Mouse (Mus musculus) mesoderm, embryonic 11.5 days (tissue): ENCODE measurements at regions not wholly inside any gene's neighbourhood (a gene's known extent, or its start where the extent isn't known, plus 50 kb on each side); places are given as distances from the start of the nearest gene placed in this dataset.

Experiments used
- DNase-seq: peaks from one replicate; pipeline ENCODE4 v3.0.0-alpha.2; 2012; ENCODE audit warnings: low read depth, low spot score

- no peak for DNase-seq
Measured at GRCm38 (mm10) chr13:38753722-38754121, 94.9 kb upstream of the Eef1e1 start.

DNA sequence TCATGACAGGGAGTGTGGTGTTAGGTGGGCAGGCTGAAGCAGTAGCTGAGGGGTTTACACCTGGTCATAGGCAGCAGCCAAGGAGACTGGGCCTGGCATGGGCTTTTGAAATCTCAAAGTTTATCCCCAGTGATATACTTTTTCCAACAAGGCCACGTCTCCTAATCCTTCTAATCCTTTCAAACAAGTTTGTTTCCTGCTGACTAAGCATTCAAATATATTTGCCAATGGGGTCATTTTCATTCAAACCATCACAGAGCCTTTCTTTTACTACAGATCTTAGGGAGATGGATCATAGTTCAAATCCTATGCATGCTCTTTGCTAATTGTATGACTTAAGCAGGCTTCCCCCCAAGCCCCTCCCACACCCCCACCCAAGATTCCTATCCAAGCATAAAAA lies 93.0 kb upstream of the Eef1e1 start:
- no peak for DNase-seq

DNA sequence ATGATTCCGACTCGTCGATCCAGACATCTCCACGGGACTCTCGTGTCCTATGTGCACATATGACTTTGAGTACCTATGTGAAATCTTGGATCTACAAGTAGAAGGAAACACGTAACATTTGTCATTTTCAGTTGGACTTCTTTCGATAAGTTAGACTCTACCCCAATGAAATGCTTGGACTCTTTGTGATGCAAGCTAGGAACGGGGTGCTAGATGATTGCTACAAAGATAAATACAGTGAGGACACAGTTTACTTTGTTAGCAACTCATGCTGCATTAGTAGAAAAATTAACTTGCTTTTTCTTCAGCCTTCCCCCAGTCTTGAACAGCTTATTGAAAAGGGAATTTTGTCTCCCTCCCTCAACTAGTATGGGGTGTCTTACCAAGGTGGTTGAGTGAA lies 81.2 kb upstream of the Eef1e1 start:
- DNase-seq: no peak

- no peak for DNase-seq
Measured at GRCm38 (mm10) chr13:38736361-38737035, 77.6 kb upstream of the Eef1e1 start.

DNA sequence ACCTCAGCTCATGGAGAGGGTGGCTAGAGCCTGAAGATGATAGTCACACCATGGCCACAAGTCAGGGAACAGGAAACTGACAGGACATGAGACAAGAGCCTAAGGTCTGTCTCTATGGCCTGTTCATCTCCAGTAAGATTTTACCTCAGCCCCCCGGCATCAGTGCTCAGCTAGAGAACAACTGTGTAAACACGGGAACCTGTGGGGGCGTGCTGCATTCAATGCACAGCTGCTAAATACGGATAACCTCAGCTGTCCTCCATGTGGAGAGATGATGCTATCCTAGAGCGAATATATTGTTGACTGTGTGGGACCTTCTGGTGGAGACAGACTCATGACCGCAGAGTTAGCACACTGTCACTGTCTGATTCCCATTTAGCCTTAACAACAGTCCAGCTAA lies 76.4 kb upstream of the Eef1e1 start:
- DNase-seq: no peak

DNA sequence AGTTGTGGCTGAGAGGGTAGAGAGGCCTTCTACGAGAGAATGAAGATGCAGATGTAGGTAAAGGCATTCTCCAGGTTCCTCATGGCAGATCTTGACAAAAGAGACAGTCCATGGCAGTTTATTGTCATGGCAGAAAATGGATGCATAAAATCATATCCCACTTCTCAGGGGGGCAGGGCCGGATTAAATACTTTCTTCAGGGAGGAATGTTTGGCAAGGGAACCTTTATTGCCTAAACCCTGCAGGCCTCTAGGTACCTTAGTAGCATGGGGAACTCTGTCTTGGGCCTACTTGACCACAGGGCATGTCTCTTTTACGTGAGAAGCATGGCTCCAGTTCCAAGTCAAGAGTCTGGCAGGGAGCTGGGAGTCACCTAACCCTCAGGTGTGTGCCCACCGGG lies 74.4 kb upstream of the Eef1e1 start:
- DNase-seq: no peak

DNA sequence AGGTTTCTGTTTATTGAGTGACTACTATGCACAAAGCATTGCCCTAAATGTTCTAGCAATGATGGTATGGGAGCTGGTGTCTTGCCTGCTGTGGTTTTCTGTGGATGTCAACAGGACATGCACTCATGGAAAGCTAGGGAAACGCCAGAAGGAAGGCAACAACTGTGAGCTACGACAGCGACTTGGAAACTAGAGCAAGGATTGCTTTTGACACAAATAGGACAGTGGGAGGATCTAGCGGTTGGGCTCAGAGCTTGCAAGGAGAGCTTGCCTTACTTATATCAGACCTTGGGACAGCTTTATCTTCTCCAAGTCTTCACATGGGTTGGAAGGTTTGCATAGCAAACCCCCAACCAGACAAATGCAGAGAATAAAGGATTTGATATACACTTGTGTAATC lies 66.6 kb upstream of the Eef1e1 start:
- no peak for DNase-seq

- no peak for DNase-seq
Measured at GRCm38 (mm10) chr13:38721166-38721565, 62.3 kb upstream of the Eef1e1 start.

DNA sequence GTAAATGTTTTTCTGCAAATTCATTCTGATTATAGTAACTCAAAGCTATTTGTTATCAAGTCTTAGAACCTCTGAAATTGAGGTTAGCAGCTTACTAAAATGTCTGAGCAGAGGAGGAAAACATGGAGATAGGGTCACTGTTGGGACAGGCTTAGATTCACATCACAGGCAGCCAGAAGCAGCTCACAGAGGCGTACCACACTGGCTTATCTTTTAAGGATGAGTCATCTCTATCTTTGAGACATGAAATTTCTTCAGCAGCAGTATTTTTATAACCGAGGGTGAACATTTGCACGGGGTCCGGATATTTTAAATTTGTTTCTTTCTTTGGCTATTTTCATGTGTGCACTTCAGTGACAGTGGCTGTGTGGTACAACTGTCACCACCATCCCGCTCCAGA lies 56.0 kb upstream of the Eef1e1 start:
- DNase-seq: no peak
